Comparison of ENCODE assay signal across 24 mouse cellular contexts in genomic region chr19:44358700-44359099, GRCm38 (mm10). TPM values are rescaled to one million over a fixed set of nuclear protein-coding genes. Genes with fewer than 3 reads are reported as not detected.
DNase-seq lines count a peak whose midpoint lies in the region; ATAC-seq lines count a peak whose summit lies in the region.
"Had no signal": no experiment of that assay in that cellular context is flagged by ENCODE, and none has a peak within 500 bp of the region (broad histone marks: within the 10 kb centered on the region; RNA-seq: fewer than 3 reads in every experiment).

No protein-coding gene starts in this region.

- H3K4me3 ChIP-seq in forebrain, embryonic 14.5 days (ENCODE audit: low read depth, low read length), result no peak overlapping the region
- H3K4me3 ChIP-seq in forebrain, embryonic 13.5 days, result no peak overlapping the region
- H3K4me3 ChIP-seq in midbrain, embryonic 11.5 days (ENCODE audit: low read depth, low read length), result no peak overlapping the region
- no peak overlapping the region for H3K4me3 ChIP-seq in midbrain, embryonic 15.5 days
- H3K4me3 ChIP-seq: embryonic facial prominence, embryonic 13.5 days; heart, embryonic 12.5 days; hindbrain, embryonic 13.5 days; liver, embryonic 12.5 days; midbrain, embryonic 12.5 days had no signal

- no peaks in the 10 kb centered on the region for H3K4me1 ChIP-seq in forebrain, embryonic 14.5 days (ENCODE audit: control insufficient read depth, insufficient read depth, low read length)
- peaks cover 4% of the 10 kb centered on the region; the same call in 1 of the 2 replicates for H3K4me1 ChIP-seq in forebrain, embryonic 13.5 days
- H3K4me1 ChIP-seq in midbrain, embryonic 11.5 days (ENCODE audit: control insufficient read depth, insufficient read depth, low read length), result no peaks in the 10 kb centered on the region
- peaks cover 3% of the 10 kb centered on the region; the same call in 1 of the 2 replicates for H3K4me1 ChIP-seq in midbrain, embryonic 15.5 days
- H3K4me1 ChIP-seq: heart, embryonic 12.5 days; midbrain, embryonic 12.5 days had no signal

- no peaks in the 10 kb centered on the region for H3K36me3 ChIP-seq in forebrain, embryonic 14.5 days (ENCODE audit: control insufficient read depth, insufficient read depth, low read length)
- H3K36me3 ChIP-seq in forebrain, embryonic 13.5 days (ENCODE audit: poor library complexity, severe bottlenecking), result no peaks in the 10 kb centered on the region
- H3K36me3 ChIP-seq in midbrain, embryonic 11.5 days (ENCODE audit: control insufficient read depth, insufficient read depth, low read length), result no peaks in the 10 kb centered on the region
- no peaks in the 10 kb centered on the region for H3K36me3 ChIP-seq in midbrain, embryonic 15.5 days (replicated peaks)
- H3K36me3 ChIP-seq: embryonic facial prominence, embryonic 13.5 days; heart, embryonic 12.5 days; hindbrain, embryonic 13.5 days; liver, embryonic 12.5 days; midbrain, embryonic 12.5 days had no signal

- no peaks in the 10 kb centered on the region for H3K27me3 ChIP-seq in forebrain, embryonic 14.5 days (replicated peaks; ENCODE audit: control insufficient read depth, insufficient read depth, low read length)
- H3K27me3 ChIP-seq in forebrain, embryonic 13.5 days, result no peaks in the 10 kb centered on the region
- no peaks in the 10 kb centered on the region for H3K27me3 ChIP-seq in midbrain, embryonic 11.5 days (ENCODE audit: control insufficient read depth, insufficient read depth, low read length)
- H3K27me3 ChIP-seq in midbrain, embryonic 15.5 days (replicated peaks), result no peaks in the 10 kb centered on the region
- H3K27me3 ChIP-seq: embryonic facial prominence, embryonic 13.5 days; heart, embryonic 12.5 days; hindbrain, embryonic 13.5 days; midbrain, embryonic 12.5 days had no signal

- ATAC-seq in forebrain, embryonic 14.5 days, result no peak
- ATAC-seq in forebrain, embryonic 13.5 days, result no peak
- ATAC-seq in midbrain, embryonic 11.5 days (ENCODE audit: low FRiP score), result no peak
- ATAC-seq in midbrain, embryonic 15.5 days (replicated peaks), result no peak
- ATAC-seq in megakaryocyte-erythroid progenitor cell, adult 5-6 weeks (replicated peaks; ENCODE audit: low FRiP score, low TSS enrichment, poor library complexity, severe bottlenecking), result 0 out of 2 replicates have a peak, but pooled peaks have one; percentile 36
- ATAC-seq: CD4-positive, CD25-positive, alpha-beta regulatory T cell, adult 4 months; liver, embryonic 12.5 days had no signal

- H3K27ac ChIP-seq in forebrain, embryonic 14.5 days (ENCODE audit: low read depth, low read length), result no peak overlapping the region
- no peak overlapping the region for H3K27ac ChIP-seq in forebrain, embryonic 13.5 days
- no peak overlapping the region for H3K27ac ChIP-seq in midbrain, embryonic 11.5 days (ENCODE audit: low read depth, low read length)
- H3K27ac ChIP-seq in midbrain, embryonic 15.5 days, result no peak overlapping the region
- H3K27ac ChIP-seq: embryonic facial prominence, embryonic 13.5 days; hindbrain, embryonic 13.5 days; liver, embryonic 12.5 days; midbrain, embryonic 12.5 days; stomach, postnatal 0 days had no signal

- DNase-seq in adrenal gland, postnatal 14 days, result peak; percentile 37
- DNase-seq in adrenal gland, adult 8-10 months, result no peak
- peak; percentile 32 for DNase-seq in forebrain, embryonic 14.5 days (ENCODE audit: low spot score)
- peak; percentile 51 for DNase-seq in midbrain, embryonic 11.5 days (ENCODE audit: low spot score, missing footprints)
- DNase-seq: heart, postnatal 14 days; kidney, adult 8-10 months; kidney, postnatal 36 days; layer of hippocampus, adult 9-11 months; lung, adult 2 months; lung, postnatal 4 days; right cerebral cortex, adult 18-20 months; thymus, postnatal 14 days had no signal

- no peaks in the 10 kb centered on the region for H3K9me3 ChIP-seq in forebrain, embryonic 14.5 days (replicated peaks; ENCODE audit: control insufficient read depth, low read length)
- H3K9me3 ChIP-seq in forebrain, embryonic 13.5 days (replicated peaks), result no peaks in the 10 kb centered on the region; the same call in 1 of the 2 replicates
- no peaks in the 10 kb centered on the region for H3K9me3 ChIP-seq in midbrain, embryonic 11.5 days (ENCODE audit: control insufficient read depth, low read length)
- no peaks in the 10 kb centered on the region for H3K9me3 ChIP-seq in midbrain, embryonic 15.5 days
- H3K9me3 ChIP-seq: embryonic facial prominence, embryonic 13.5 days; heart, embryonic 12.5 days; hindbrain, embryonic 13.5 days; liver, embryonic 12.5 days; midbrain, embryonic 12.5 days had no signal

- H3K4me2 ChIP-seq in forebrain, embryonic 14.5 days (ENCODE audit: low read length), result no peak overlapping the region
- no peak overlapping the region for H3K4me2 ChIP-seq in forebrain, embryonic 13.5 days
- no peak overlapping the region for H3K4me2 ChIP-seq in midbrain, embryonic 11.5 days
- no peak overlapping the region for H3K4me2 ChIP-seq in midbrain, embryonic 15.5 days
- H3K4me2 ChIP-seq: embryonic facial prominence, embryonic 13.5 days; heart, embryonic 12.5 days; hindbrain, embryonic 13.5 days; liver, embryonic 12.5 days; midbrain, embryonic 12.5 days had no signal

- 38% methylated on average over 8 of the region's 8 CpGs for WGBS in forebrain, embryonic 14.5 days
- WGBS in forebrain, embryonic 13.5 days, result 38% methylated on average over 8 of the region's 8 CpGs
- 59% methylated on average over 8 of the region's 8 CpGs for WGBS in midbrain, embryonic 11.5 days
- 38% methylated on average over 8 of the region's 8 CpGs for WGBS in midbrain, embryonic 15.5 days

- H3K9ac ChIP-seq in forebrain, embryonic 14.5 days (ENCODE audit: low read length), result no peak overlapping the region
- H3K9ac ChIP-seq in forebrain, embryonic 13.5 days, result no peak overlapping the region
- H3K9ac ChIP-seq in midbrain, embryonic 11.5 days (ENCODE audit: low read length), result no peak overlapping the region
- no peak overlapping the region for H3K9ac ChIP-seq in midbrain, embryonic 15.5 days
- H3K9ac ChIP-seq: embryonic facial prominence, embryonic 13.5 days; heart, embryonic 12.5 days; hindbrain, embryonic 13.5 days; liver, embryonic 12.5 days; midbrain, embryonic 12.5 days had no signal

RNA-seq across cellular contexts. Expression of gene Scd4, which starts 25.8 kb away (rescaled TPM):
- 2.2 and 2.9 TPM in 2 replicates for total RNA-seq in adrenal gland, postnatal 14 days (2021)
- 1 to 10 TPM; 4.5 to 7.6 (median 6.6) TPM for total RNA-seq in adrenal gland, adult 8-10 months (2022)
- 0.10 and 0.42 TPM in 2 replicates for polyA plus RNA-seq in forebrain, embryonic 14.5 days (2014; fragmentation: Nextera tagmentation; extraction: Ambion mirVana)
- polyA plus RNA-seq in forebrain, embryonic 13.5 days (2015; fragmentation: Nextera tagmentation; extraction: Ambion mirVana), result 0.16 and 0.23 TPM in 2 replicates
- 0.06 TPM in 1 of 2 replicates, not detected in the other for polyA plus RNA-seq in midbrain, embryonic 11.5 days (2014; fragmentation: Nextera tagmentation; extraction: Ambion mirVana)
- 0.08 and 0.13 TPM in 2 replicates for polyA plus RNA-seq in midbrain, embryonic 15.5 days (2015; fragmentation: Nextera tagmentation; extraction: Ambion mirVana)
- total RNA-seq in megakaryocyte-erythroid progenitor cell, adult 5-6 weeks (2014; fragmentation: Nextera tagmentation), result 0.69 and 2.1 TPM in 2 replicates
- total RNA-seq in megakaryocyte-erythroid progenitor cell, adult 5-6 weeks (2017), result 0.38 TPM in 1 of 2 replicates, not detected in the other
- total RNA-seq: granulocyte monocyte progenitor cell, adult 5-6 weeks had no signal
- polyA plus RNA-seq: limb, embryonic 11.5 days had no signal

RNA-seq across cellular contexts. Expression of gene Scd1, which starts 49.0 kb away (rescaled TPM):
- total RNA-seq in adrenal gland, postnatal 14 days (2021), result 186 and 262 TPM in 2 replicates
- total RNA-seq in adrenal gland, adult 8-10 months (2022), result 1,000 to 10,000 TPM in 1 of 4 experiments, 100 to 1,000 TPM in 3; 370 to 1,578 (median 696) TPM
- polyA plus RNA-seq in forebrain, embryonic 14.5 days (2014; fragmentation: Nextera tagmentation; extraction: Ambion mirVana), result 2.8 and 3.4 TPM in 2 replicates
- 3.0 and 4.5 TPM in 2 replicates for polyA plus RNA-seq in forebrain, embryonic 13.5 days (2015; fragmentation: Nextera tagmentation; extraction: Ambion mirVana)
- polyA plus RNA-seq in midbrain, embryonic 11.5 days (2014; fragmentation: Nextera tagmentation; extraction: Ambion mirVana), result 16.0 and 17.4 TPM in 2 replicates
- 6.9 and 7.0 TPM in 2 replicates for polyA plus RNA-seq in midbrain, embryonic 15.5 days (2015; fragmentation: Nextera tagmentation; extraction: Ambion mirVana)
- total RNA-seq in megakaryocyte-erythroid progenitor cell, adult 5-6 weeks (2014; fragmentation: Nextera tagmentation), result 14.0 and 16.2 TPM in 2 replicates
- total RNA-seq in megakaryocyte-erythroid progenitor cell, adult 5-6 weeks (2017), result 4.3 and 18.8 TPM in 2 replicates
- total RNA-seq: granulocyte monocyte progenitor cell, adult 5-6 weeks had no signal
